Mouse (Mus musculus): Measurements from ENCODE around the gene St6galnac3.

DNA sequence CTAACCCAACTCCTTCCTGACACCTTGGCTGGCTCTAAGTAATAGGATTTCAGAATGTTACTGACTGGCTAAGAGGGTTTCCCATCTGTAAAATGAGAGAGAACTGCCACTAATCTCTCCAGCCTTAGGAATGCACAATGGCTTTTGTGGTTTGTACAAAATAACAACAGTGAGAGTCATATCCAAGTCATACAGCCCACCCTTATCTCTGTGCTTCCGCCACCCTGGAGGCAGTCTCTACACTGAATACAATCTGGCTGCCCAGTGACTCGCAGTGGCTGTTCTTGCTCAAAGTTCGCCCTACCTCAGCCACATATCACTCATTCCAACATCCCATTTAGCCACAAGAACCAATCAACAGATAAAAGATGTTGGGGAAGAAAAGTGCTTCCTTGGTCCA is 156.2 kb downstream of the St6galnac3 start:
- TF ChIP-seq POLR2A (IDR thresholded peaks at IDR 0.05; ENCODE audit: extremely low read depth, insufficient read depth, low read length) (no peak), CTCF (IDR thresholded peaks at IDR 0.05; ENCODE audit: extremely low read depth, insufficient read depth, low read length) (no peak)
